Mouse (Mus musculus) heart, embryonic 10.5 days (tissue): Measurements from ENCODE around the gene Col7a1. TPM values are rescaled to one million over a fixed set of nuclear protein-coding genes. Genes with fewer than 3 reads are reported as not detected.

ENCODE experiments used
- DNase-seq: peaks from one replicate; pipeline ENCODE4 v3.0.0-alpha.2; 2017; ENCODE audit warnings: low spot score
- H3K27ac ChIP-seq: fragments of 300-500 bp; sonication (generic); 2 replicates; pipeline ENCODE4 v1.5.1; 2016; ENCODE audit warnings: mild to moderate bottlenecking
- H3K27me3 ChIP-seq: fragments of 300-500 bp; sonication (generic); 2 replicates; pipeline ENCODE4 v1.6.1; 2016; ENCODE audit warnings: mild to moderate bottlenecking; ENCODE audit not compliant: poor library complexity, insufficient read depth, severe bottlenecking
- H3K36me3 ChIP-seq: fragments of 300-500 bp; sonication (generic); 2 replicates; pipeline ENCODE4 v1.6.1; 2016; ENCODE audit warnings: mild to moderate bottlenecking, moderate library complexity
- H3K4me1 ChIP-seq: fragments of 300-500 bp; sonication (generic); 2 replicates; pipeline ENCODE4 v1.6.1; 2016; ENCODE audit warnings: mild to moderate bottlenecking
- H3K4me3 ChIP-seq: fragments of 300-500 bp; sonication (generic); 2 replicates; pipeline ENCODE4 v1.5.1; 2016; ENCODE audit warnings: mild to moderate bottlenecking, moderate library complexity
- H3K9me3 ChIP-seq: fragments of 300-500 bp; sonication (generic); 2 replicates; pipeline ENCODE4 v1.6.1; 2016; ENCODE audit warnings: mild to moderate bottlenecking, moderate library complexity
- WGBS: fragments of 180-500 bp; shearing (Covaris S2); methylation state at CpG from one replicate; pipeline ENCODE4 v1.1.7; 2016; 5-methylcytosine and 5-hydroxymethylcytosine counted together
- microRNA counts: library from miRNA; unstranded; fragments of <30 nt; microRNA quantifications from one replicate; lab custom pipeline; 2017
- microRNA-seq: library from miRNA; unstranded; fragments of <30 nt; microRNA quantifications from one replicate; pipeline ENCODE4, GENCODE M21; 2017
- polyA plus RNA-seq: library from polyadenylated mRNA; unstranded; fragments of >200 nt; fragmentation: Nextera tagmentation; extraction: Ambion mirVana; gene quantifications from 2 replicates; pipeline ENCODE4 v1.2.1, GENCODE M21; 2016

Col7a1 gene
- polyA plus RNA-seq, 1 experiment from 2014 or later = 1.8 TPM

DNA sequence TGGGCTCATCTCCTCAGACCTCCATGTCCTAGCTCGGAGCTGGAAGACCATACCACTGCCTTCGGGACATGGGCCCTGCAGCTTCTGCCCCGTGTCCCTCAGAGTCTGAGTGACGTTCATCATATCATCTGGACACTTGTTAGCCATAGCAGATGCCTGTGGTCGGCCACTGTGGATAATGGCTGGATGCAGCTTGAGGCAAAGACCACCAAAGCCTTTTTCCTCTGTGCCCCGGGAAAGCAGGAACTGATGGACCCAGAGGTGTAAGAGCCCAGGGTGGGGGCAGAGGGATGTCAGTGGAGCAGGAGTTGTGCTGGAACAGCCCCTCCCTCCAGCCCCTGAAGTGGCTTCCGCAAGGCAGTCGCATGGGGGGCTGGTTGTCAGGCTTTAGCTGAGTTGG, 78.3 kb downstream of the Col7a1 start:
- no peaks in the 10 kb centered on the region for H3K27me3 ChIP-seq
- H3K4me3 ChIP-seq = no peak overlapping the region
- no peaks in the 10 kb centered on the region for H3K36me3 ChIP-seq
- DNase-seq = no peak
- no peaks in the 10 kb centered on the region for H3K9me3 ChIP-seq
- H3K27ac ChIP-seq = no peak overlapping the region
- peaks cover 10% of the 10 kb centered on the region for H3K4me1 ChIP-seq
- 77% methylated on average over 8 of the region's 8 CpGs for WGBS

DNA sequence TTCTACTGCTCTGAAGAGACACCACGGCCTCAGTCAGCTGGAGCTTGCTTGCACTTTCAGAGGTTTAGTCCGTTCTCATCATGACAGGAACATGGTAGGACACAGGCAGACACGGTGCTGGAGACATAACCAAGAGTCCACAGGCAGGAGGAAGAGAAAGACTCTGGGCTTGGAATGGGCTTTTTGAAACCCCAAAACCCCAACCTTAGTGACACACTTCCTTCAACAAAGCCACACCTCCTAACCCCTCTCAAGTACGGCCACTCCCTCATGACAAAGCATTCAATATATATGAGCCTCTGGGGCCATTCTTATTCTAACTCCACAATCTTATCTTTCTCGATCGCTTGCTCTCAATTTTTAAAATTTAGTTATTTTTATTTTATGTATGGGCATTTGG, 79.0 kb downstream of the Col7a1 start:
- Histone ChIP-seq H3K4me3 (no peak overlapping the region), H3K36me3 (no peaks in the 10 kb centered on the region), H3K9me3 (no peaks in the 10 kb centered on the region), H3K4me1 (peaks cover 9% of the 10 kb centered on the region), H3K27ac (no peak overlapping the region), H3K27me3 (no peaks in the 10 kb centered on the region)
- 78% methylated on average over 6 of the region's 6 CpGs for WGBS
- DNase-seq = no peak

MicroRNAs encoded within 50 kb of the gene (microRNA counts, 519-probe panel; counts per million panel counts)
- not detected for microRNA mmu-miR-711 (lab: Ali Mortazavi, UCI)

Small RNAs within 50 kb of the gene (microRNA-seq; reads per million reads assigned to microRNA genes)
- gene Mir711 = not detected

Other genes with a start within 250 kb of the Col7a1 start
- 48.1 and 63.9 TPM in 2 replicates for gene Ip6k2, start 169.8 kb upstream of the Col7a1 start, polyA plus RNA-seq
- gene Nckipsd, start 145.2 kb upstream of the Col7a1 start, polyA plus RNA-seq = 9.2 and 10.8 TPM in 2 replicates
- gene Celsr3, start 127.3 kb upstream of the Col7a1 start, polyA plus RNA-seq = 0.13 and 0.26 TPM in 2 replicates
- 5.4 and 9.3 TPM in 2 replicates for gene Slc26a6, start 100.3 kb upstream of the Col7a1 start, polyA plus RNA-seq
- gene Tmem89, start 39.0 kb upstream of the Col7a1 start, polyA plus RNA-seq = not detected in 2 replicates
- 692 and 883 TPM in 2 replicates for gene Uqcrc1, start 17.0 kb upstream of the Col7a1 start, polyA plus RNA-seq
- not detected in 2 replicates for gene Ucn2, start 32.4 kb downstream of the Col7a1 start, polyA plus RNA-seq
- 6.9 and 9.4 TPM in 2 replicates for gene Pfkfb4, start 38.2 kb downstream of the Col7a1 start, polyA plus RNA-seq
- gene Shisa5, start 85.0 kb downstream of the Col7a1 start, polyA plus RNA-seq = 58.2 and 68.5 TPM in 2 replicates
- gene Trex1, start 106.1 kb downstream of the Col7a1 start, polyA plus RNA-seq = 8.2 and 8.9 TPM in 2 replicates
- 20.6 and 26.8 TPM in 2 replicates for gene Atrip, start 120.5 kb downstream of the Col7a1 start, polyA plus RNA-seq
- 19.1 and 19.7 TPM in 2 replicates for gene Ccdc51, start 128.9 kb downstream of the Col7a1 start, polyA plus RNA-seq
- gene Tma7, start 129.0 kb downstream of the Col7a1 start, polyA plus RNA-seq = 734 and 774 TPM in 2 replicates
- gene Plxnb1, start 141.8 kb downstream of the Col7a1 start, polyA plus RNA-seq = 11.5 and 14.2 TPM in 2 replicates
- not detected in 2 replicates for gene Fbxw21, start 208.5 kb downstream of the Col7a1 start, polyA plus RNA-seq
- not detected in 2 replicates for gene Fbxw13, start 242.4 kb downstream of the Col7a1 start, polyA plus RNA-seq